Mouse (Mus musculus) 3134 (cell line): Measurements from ENCODE around the gene Cfap126.

Experiments used
- DNase-seq: peaks from one replicate; pipeline ENCODE4 v3.0.0-alpha.2; 2011; ENCODE audit warnings: low spot score; ENCODE audit not compliant: insufficient read length; ENCODE audit errors: extremely low read depth

The Cfap126 gene

DNA sequence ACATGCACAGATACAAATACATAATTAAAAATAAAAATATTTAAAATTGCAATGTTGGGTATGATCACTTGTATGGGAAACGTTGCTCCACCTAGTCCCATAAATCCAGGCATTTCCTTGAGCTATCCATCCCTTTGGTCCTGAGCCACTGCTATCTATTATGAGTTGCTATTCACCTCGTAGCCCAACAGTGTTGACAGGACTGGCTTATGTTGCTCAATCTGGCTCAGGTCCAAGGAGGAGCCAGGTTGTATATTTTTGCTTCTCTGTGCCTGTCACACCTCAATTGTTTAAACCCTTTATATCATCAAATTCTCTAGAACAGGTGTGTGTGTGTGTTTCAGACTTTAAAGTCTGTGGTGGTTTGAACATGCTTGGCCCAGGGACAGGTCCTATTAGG, 23.0 kb upstream of the Cfap126 start:
- DNase-seq, result no peak

DNA sequence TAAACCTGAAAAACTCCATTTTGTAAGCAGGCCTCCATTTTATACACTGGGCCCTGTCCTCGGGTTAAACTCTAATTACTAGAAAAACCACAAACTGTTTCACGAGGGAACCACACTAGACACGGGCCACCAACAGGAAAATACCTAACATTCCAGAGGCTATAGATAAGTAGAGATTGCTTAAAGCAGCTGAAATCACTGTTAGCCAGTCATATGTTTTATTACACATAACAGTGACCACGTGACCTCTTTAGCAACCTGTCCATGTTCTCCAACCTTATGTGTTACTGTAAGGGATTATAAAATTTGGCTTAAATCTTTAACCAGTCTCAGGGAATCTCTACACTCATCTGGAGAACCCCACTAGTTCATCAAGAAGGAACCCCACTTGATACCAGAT, 19.3 kb upstream of the Cfap126 start:
- peak; percentile 42 for DNase-seq

DNA sequence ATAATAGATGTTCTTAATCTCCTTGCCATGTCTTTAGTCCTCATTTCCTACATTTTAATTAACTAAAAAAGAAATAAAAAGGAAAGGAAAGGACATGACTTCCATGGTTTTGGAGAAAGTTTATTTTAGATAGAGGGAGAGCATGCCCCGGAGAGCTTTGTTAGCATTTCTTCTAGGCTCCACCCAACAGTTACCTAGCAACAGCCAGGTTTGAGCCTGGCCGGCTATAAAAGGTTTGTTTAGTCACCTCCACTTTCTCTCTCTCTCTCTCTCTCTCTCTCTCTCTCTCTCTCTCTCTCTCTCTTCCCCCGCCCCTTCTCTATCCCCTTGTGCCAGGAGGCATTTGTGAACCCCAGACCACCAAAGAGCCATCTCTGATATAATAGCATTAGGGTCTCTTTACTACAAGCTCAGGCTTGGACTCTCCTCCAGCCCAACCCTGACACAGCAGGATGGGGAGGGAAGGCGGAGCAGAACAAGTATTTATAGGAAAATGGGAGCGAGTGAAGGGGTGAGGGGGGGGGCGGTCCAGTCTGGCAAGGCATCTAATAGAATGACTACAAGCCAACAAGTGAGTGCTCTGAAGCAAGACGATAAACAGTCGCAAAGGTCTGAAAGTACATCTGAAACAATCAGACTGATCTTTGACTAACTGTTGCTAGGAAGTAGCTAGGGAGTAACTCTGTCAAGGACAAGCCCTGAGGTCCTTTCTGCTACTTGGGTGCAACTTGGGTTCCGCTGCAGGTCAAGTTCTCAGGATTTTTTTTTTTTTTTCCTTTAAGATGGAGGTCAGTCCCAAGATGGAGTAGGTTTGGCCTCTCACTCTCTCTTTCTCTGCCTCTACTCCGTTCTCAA, 17.4 kb upstream of the Cfap126 start:
- no peak for DNase-seq

- DNase-seq, result no peak
These were observed 16.6 kb upstream of the Cfap126 start for GRCm38 (mm10) chr1:171097136-171097535.

DNA sequence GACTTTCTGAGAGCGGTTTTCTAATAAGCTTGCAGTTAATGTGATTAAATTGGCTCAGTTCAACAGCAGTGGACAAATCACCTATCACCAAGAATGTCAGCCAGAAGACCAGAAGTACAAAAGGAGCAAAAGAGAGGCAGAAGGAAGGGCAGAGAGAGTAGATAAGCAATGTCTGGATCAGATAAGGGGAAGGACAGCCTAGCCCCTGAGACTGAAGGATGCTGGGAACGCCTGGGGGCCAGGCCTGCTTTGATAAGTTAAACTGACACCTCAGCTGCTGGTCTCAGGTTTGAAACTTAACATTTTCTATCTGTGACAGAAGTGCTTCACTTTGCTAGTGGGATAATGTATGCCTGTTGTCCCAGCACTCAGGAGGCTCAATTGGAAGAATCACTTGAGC, 16.1 kb upstream of the Cfap126 start:
- no peak for DNase-seq

GRCm38 (mm10) chr1:171101033-171101432, 12.7 kb upstream of the Cfap126 start:
- DNase-seq, result no peak

DNA sequence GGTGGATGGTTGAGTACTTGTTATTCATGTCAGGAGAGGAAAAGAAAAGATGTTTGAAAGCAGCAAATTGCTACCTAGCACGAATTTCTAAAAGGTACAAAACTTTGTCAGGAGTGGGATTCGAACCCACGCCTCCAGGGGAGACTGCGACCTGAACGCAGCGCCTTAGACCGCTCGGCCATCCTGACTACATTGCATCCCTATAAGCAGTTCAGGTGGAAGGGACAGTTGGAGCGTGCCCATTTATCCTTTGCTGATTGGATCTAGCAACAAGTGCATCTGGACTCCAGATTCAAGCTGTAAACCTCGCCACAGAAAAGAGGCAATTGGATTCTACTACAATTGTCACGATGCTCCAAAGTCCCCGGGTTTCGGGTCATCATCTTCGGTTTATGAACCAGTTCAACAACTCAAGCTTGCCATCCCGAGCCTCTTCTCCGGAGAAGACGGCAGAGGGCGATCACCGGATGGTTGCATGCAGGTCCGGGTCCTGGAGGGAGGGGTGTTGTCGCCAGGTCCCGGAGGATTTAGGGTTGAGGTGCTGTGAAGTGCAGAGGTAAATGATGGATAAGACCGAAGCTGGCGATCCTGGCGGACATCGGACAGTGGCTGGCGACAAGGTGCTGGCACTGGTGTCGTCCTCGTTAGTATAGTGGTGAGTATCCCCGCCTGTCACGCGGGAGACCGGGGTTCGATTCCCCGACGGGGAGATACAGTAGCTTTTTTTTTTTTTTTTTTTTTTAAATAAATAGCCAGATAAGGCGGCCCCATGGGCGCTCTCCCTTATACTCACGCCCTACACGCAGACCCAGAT, 11.8 kb upstream of the Cfap126 start:
- DNase-seq, result peak; percentile 93

DNA sequence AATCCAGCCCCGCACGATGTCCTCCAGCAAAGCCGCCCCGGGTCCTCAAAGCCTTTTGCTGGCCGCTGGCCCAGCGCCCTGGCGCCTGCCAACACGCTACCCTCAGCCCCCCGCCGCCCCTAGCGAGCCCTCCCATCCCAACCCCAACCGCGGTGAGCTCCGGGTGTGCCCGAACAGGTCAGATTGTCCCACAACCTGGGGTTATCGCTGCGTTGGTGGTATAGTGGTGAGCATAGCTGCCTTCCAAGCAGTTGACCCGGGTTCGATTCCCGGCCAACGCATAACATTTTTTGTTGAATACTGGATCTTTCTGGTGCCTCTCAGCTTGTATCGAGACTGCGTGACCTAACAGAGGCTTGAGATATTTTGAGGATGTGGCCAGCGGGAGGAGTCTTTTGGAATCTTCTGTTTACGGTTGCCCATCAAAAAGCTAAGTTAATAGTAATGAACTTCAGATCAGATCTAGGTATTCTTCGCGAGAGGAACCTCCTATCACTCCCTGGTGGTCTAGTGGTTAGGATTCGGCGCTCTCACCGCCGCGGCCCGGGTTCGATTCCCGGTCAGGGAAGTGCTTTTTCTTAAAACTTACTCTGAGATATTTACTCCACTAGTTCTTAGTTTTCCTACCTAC, 11.1 kb upstream of the Cfap126 start:
- peak; percentile 89 for DNase-seq

GRCm38 (mm10) chr1:171103179-171103840, 10.4 kb upstream of the Cfap126 start:
- DNase-seq, result no peak

DNA sequence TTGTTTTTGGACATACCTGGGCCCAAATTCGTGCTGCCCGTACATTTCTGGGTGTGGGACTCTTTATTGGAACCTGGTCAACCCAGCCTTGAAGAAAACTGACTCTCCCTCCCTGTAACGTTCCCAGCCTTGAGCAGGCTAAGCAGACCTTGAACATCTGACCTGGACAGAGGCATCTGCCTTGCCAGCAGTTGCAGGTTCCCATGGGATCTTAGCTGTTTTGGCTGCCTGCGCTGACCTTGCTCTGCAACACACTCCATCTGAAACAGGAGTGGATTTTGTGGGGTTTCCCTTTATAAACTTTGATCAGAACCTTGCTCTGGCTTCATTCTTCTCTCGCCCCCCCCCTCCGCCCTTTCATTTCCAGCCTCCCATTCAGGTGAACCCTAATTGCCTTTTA, 8.5 kb upstream of the Cfap126 start:
- DNase-seq, result no peak

- no peak for DNase-seq
These were observed 4.1 kb upstream of the Cfap126 start for GRCm38 (mm10) chr1:171109620-171110019.

GRCm38 (mm10) chr1:171110659-171111019, 3.1 kb upstream of the Cfap126 start:
- no peak for DNase-seq

DNA sequence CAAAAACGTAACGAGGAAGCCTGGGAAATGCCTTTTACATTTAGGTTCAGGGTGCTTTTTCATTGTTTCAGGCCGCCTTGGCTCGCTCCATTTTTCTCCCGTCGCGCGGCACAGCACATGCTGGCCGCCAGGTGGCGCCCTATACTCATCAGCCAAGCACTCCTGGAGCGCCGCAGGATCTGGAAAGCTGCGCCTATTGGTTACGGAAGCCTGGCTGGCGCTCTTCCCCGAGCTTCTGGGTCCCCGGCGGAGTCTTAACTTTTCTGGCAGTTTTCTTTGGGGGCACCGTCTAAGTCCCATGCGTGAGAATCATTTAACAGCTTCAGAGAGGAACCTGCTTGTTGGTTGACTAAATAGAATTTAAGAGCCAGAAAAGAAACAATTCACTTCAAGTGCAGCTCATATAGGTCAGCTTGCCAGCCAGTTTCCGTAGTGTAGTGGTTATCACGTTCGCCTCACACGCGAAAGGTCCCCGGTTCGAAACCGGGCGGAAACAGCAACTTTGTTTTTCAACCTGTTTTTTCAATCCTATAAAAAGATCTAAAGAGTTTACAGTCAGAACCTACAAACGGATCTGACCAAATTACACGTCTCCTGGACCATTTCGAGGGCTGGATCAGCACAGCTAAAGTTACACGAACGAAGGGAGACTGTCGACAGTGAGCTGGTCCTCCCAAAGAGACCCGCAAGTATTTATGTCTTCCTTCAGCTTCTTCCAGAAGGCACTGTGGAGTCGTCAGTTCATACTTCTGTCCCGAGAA, 2.5 kb upstream of the Cfap126 start:
- peak; percentile 90 for DNase-seq

DNA sequence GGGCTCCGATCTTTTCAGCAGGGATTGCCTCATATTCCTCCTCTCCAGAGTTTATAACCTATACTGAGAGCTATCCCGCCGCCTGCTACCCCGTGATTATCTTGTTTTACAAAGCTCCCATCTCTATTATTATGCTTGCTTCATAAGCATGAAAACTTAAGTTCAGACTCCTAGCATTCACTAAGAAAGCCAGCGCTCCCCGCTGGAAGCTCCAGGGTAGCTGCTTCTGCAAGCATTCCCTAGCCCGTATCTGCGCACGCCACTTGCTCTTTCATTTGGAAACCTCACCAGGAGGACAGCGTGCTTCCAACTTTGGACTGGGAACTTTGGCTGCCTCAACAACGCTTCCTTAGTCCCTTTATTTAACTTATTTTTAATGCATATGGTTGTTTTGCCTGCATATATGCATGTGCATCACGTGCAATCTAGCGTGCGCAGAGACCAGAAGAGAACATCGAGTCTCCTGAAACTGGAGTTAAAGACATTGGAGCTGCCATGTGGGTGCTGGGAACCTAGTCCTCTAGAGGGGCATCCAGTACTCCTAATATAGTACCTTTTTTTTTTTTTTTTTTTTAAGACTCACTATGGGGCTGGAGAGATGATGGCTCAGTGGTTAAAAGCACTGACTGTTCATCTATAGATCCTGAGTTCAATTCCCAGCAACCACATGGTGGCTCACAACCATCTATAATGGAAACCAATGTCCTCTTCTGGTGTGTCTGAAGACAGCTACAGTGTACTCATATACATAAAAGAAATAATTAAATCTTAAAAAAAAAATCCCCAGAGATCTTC, 1.7 kb upstream of the Cfap126 start:
- DNase-seq, result no peak

- DNase-seq, result no peak
These were observed 732 bp upstream of the Cfap126 start for GRCm38 (mm10) chr1:171112986-171113385.

DNA sequence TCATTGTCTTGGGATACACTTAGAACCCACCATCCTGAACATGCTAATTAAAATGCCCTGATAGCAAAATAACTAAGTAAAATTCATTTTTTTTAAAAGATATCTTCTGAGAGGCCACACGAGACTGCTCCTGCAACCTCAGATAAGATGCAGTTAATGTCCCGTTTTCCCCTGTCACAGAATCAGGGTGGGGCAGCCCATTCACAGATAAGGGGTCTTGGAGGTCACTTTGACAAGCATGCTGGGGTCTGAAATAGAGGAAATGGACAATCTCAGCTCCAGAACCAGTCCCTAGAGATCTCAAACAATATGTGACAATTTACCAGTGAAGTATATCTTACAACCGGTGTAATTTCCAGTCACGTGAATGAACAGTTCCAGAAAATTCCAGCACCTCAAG, 2.6 kb downstream of the Cfap126 start:
- DNase-seq, result no peak

DNA sequence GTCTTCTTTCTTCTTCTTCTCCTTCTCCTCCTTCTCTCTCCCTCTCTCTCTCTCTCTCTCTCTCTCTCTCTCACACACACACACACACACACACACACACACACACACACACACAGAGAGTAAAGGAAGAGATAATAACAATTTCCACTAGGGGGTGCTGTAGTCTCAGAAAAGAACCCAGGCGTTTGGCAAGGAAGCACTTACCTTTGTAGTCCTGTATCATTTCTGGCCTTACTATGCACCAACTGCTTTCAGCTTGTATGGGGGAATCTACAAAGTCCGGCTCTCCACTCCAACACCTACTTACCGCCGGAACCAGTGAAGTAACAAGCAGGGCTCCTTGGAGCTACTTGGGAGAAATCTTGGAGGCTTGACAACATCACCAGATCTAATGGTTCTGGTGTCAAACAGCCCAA, 4.6 kb downstream of the Cfap126 start:
- peak; percentile 79 for DNase-seq

- DNase-seq, result no peak
These were observed 5.3 kb downstream of the Cfap126 start for GRCm38 (mm10) chr1:171118996-171119395.

DNA sequence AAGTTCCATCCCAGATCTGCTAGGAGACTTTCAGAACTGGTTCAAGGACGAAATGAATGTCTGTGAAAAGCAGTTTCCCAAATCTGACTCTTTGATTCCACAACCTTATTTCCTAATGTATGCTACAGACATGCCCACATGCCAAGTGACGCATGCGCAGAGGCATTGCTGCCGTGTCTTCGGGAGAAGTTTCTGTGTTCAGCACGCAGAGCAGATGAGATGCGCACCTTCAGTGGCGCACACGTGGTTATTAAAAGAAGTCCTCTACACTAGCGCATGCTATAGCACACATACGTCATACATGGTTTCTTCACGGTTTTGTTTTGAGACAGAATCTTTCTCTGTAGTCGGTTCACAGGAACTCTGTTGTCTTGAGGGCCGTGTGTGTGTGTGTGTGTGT, 5.7 kb downstream of the Cfap126 start:
- no peak for DNase-seq
